Mouse (Mus musculus) urinary bladder, postnatal 0 days (tissue): ENCODE data around the gene Gm3371. TPM values are rescaled to one million over a fixed set of nuclear protein-coding genes. Genes with fewer than 3 reads are reported as not detected.

Experiments used
- polyA plus RNA-seq: library from polyadenylated mRNA; unstranded; fragments of >200 nt; fragmentation: Nextera tagmentation; extraction: Ambion mirVana; gene quantifications from 2 replicates; pipeline ENCODE4 v1.2.1, GENCODE M21; 2015

The Gm3371 gene
- polyA plus RNA-seq: not detected in 2 replicates

GRCm38 (mm10) chr14:44410588-44410987 is at the start of gene Gm3371:
TSS of gene Gm3371 (minus strand) at chr14:44410688.

GRCm38 (mm10) chr14:44433335-44433734 is 22.8 kb upstream of the Gm3371 start, which contains the start of gene Gm8232:
TSS of gene Gm8232 (plus strand) at chr14:44433635.

GRCm38 (mm10) chr14:44365057-44365456 is 45.4 kb downstream of the Gm3371 start, which contains the start of gene Gm8229:
TSS of gene Gm8229 (plus strand) at chr14:44365357.

Other genes starting within 250 kb of the Gm3371 start
- not detected in 2 replicates for gene Gm8212, start 213.0 kb downstream of the Gm3371 start, polyA plus RNA-seq
- not detected in 2 replicates for gene 4930503E14Rik, start 197.4 kb downstream of the Gm3371 start, polyA plus RNA-seq
- gene Gm8220, start 125.1 kb downstream of the Gm3371 start, polyA plus RNA-seq: not detected in 2 replicates
- not detected in 2 replicates for gene Gm5930, start 72.1 kb downstream of the Gm3371 start, polyA plus RNA-seq
- not detected in 2 replicates for gene Gm8229, start 45.3 kb downstream of the Gm3371 start, polyA plus RNA-seq
- not detected in 2 replicates for gene Gm8232, start 22.9 kb upstream of the Gm3371 start, polyA plus RNA-seq
- gene BC061237, start 81.8 kb upstream of the Gm3371 start, polyA plus RNA-seq: not detected in 2 replicates
- gene Gm17093, start 107.6 kb upstream of the Gm3371 start, polyA plus RNA-seq: not detected in 2 replicates
- not detected in 2 replicates for gene Gm8247, start 172.5 kb upstream of the Gm3371 start, polyA plus RNA-seq
- gene Gm5624, start 217.2 kb upstream of the Gm3371 start, polyA plus RNA-seq: not detected in 2 replicates